Mouse (Mus musculus): ENCODE results near the gene Ifnar2.

- TF ChIP-seq CTCF (IDR thresholded peaks at IDR 0.05; ENCODE audit: insufficient read depth, low read length) (no peak), POLR2A (IDR thresholded peaks at IDR 0.05; ENCODE audit: borderline replicate concordance, extremely low read depth, low read depth, low read length) (no peak)
Observed at GRCm38 (mm10) chr16:91373473-91374252, 1.1 kb downstream of the Ifnar2 start.

All from lung, adult 2 months (tissue).